Mouse (Mus musculus) spleen, adult 2 months (tissue): ENCODE measurements at regions not wholly inside any gene's neighbourhood (a gene's known extent, or its start where the extent isn't known, plus 50 kb on each side); places are given as distances from the start of the nearest gene placed in this dataset.

ENCODE experiments used
- CTCF ChIP-seq: fragments of 200-500 bp; IDR thresholded peaks from 2 replicates; pipeline ENCODE4 v1.5.1; 2011; ENCODE audit warnings: mild to moderate bottlenecking, inconsistent platforms; ENCODE audit not compliant: insufficient read depth, insufficient read length, insufficient replicate concordance; ENCODE audit errors: extremely low read depth
- POLR2A ChIP-seq: fragments of 200-500 bp; IDR thresholded peaks from 2 replicates; pipeline ENCODE4 v1.6.1; 2011; ENCODE audit warnings: low read depth, low read length, inconsistent platforms

GRCm38 (mm10) chr3:136405606-136406005 is 79.7 kb upstream of the Bank1 start:
- no peak for TF ChIP-seq POLR2A
- no peak for TF ChIP-seq CTCF
